Mouse (Mus musculus) forebrain, embryonic 14.5 days (tissue): ENCODE measurements around the gene Casq1. TPM values are rescaled to one million over a fixed set of nuclear protein-coding genes. Genes with fewer than 3 reads are reported as not detected.

Source experiments
- ATAC-seq: fragments of 200-750 bp; cut with Nextera tagmentation; 2 replicates; pipeline ENCODE4 v1.8.0; 2017; ENCODE audit warnings: mild to moderate bottlenecking, moderate library complexity
- DNase-seq: peaks from one replicate; pipeline ENCODE4 v3.0.0-alpha.2; 2015; ENCODE audit warnings: low spot score
- H3K27ac ChIP-seq: fragments of 300-500 bp; sonication (generic); 2 replicates; pipeline ENCODE4 v1.5.1; 2014; ENCODE audit warnings: low read depth, mild to moderate bottlenecking, control low read depth, low read length, moderate library complexity
- H3K27me3 ChIP-seq: fragments of 300-500 bp; sonication (generic); replicated peaks from 2 replicates; pipeline ENCODE4 v1.6.1; 2014; ENCODE audit warnings: low read length, control low read depth, mixed read lengths; ENCODE audit not compliant: control insufficient read depth, insufficient read depth
- H3K36me3 ChIP-seq: fragments of 300-500 bp; sonication (generic); 2 replicates; pipeline ENCODE4 v1.6.1; 2014; ENCODE audit warnings: low read length, control low read depth; ENCODE audit not compliant: control insufficient read depth, insufficient read depth
- H3K4me1 ChIP-seq: fragments of 300-500 bp; sonication (generic); 2 replicates; pipeline ENCODE4 v1.6.1; 2014; ENCODE audit warnings: antibody characterized with exemption, low read length, control low read depth; ENCODE audit not compliant: control insufficient read depth, insufficient read depth
- H3K4me2 ChIP-seq: fragments of 300-500 bp; sonication (generic); 2 replicates; pipeline ENCODE4 v1.6.1; 2014; ENCODE audit warnings: mild to moderate bottlenecking, control low read depth, low read length
- H3K4me3 ChIP-seq: fragments of 300-500 bp; sonication (generic); 2 replicates; pipeline ENCODE4 v1.5.1; 2014; ENCODE audit warnings: low read depth, low read length, control low read depth
- H3K9ac ChIP-seq: fragments of 300-500 bp; sonication (generic); 2 replicates; pipeline ENCODE4 v1.6.1; 2014; ENCODE audit warnings: mild to moderate bottlenecking, low read length, control low read depth, moderate library complexity
- H3K9me3 ChIP-seq: fragments of 300-500 bp; sonication (generic); replicated peaks from 2 replicates; pipeline ENCODE4 v1.6.1; 2016; ENCODE audit warnings: low read length, control low read depth, mixed read lengths; ENCODE audit not compliant: control insufficient read depth
- WGBS: fragments of 180-500 bp; shearing (Covaris S2); extraction: QIAGEN DNeasy Blood & Tissue Kit; methylation state at CpG from one replicate; pipeline ENCODE4 v1.1.7; 2014; 5-methylcytosine and 5-hydroxymethylcytosine counted together
- polyA plus RNA-seq: library from polyadenylated mRNA; unstranded; fragments of >200 nt; fragmentation: Nextera tagmentation; extraction: Ambion mirVana; gene quantifications from 2 replicates; pipeline ENCODE4 v1.2.1, GENCODE M21; 2014

Casq1 gene
- polyA plus RNA-seq, 1 experiment from 2014 or later: 4.0 TPM

- Histone ChIP-seq H3K9ac (no peak overlapping the region), H3K4me3 (no peak overlapping the region), H3K4me1 (no peaks in the 10 kb centered on the region), H3K27ac (no peak overlapping the region; the same call in 1 of the 2 replicates), H3K36me3 (peaks cover 94% of the 10 kb centered on the region), H3K9me3 (no peaks in the 10 kb centered on the region), H3K27me3 (no peaks in the 10 kb centered on the region), H3K4me2 (no peak overlapping the region)
- no peak for ATAC-seq
- 66% methylated on average over 8 of the region's 8 CpGs for WGBS
- no peak for DNase-seq
Observed at GRCm38 (mm10) chr1:172194435-172194834, 25.2 kb downstream of the Casq1 start.

GRCm38 (mm10) chr1:172192217-172192616, 27.5 kb downstream of the Casq1 start:
- ATAC-seq (no peak), DNase-seq (no peak)
- Histone ChIP-seq H3K27ac (no peak overlapping the region), H3K27me3 (no peaks in the 10 kb centered on the region), H3K9me3 (no peaks in the 10 kb centered on the region), H3K9ac (no peak overlapping the region), H3K36me3 (peaks cover 94% of the 10 kb centered on the region), H3K4me1 (no peaks in the 10 kb centered on the region), H3K4me3 (no peak overlapping the region), H3K4me2 (no peak overlapping the region)
- 96% methylated on average over 3 of the region's 3 CpGs for WGBS

- Histone ChIP-seq H3K4me2 (no peak overlapping the region), H3K27ac (no peak overlapping the region), H3K9me3 (no peaks in the 10 kb centered on the region), H3K9ac (no peak overlapping the region), H3K27me3 (no peaks in the 10 kb centered on the region), H3K4me3 (no peak overlapping the region), H3K4me1 (no peaks in the 10 kb centered on the region), H3K36me3 (peaks cover 94% of the 10 kb centered on the region)
- no peak for ATAC-seq
- no peak for DNase-seq
- 90% methylated on average over 2 of the region's 2 CpGs for WGBS
Observed at GRCm38 (mm10) chr1:172191578-172191977, 28.1 kb downstream of the Casq1 start.

GRCm38 (mm10) chr1:172188891-172189290, 30.8 kb downstream of the Casq1 start:
- Histone ChIP-seq H3K9ac (no peak overlapping the region), H3K9me3 (no peaks in the 10 kb centered on the region), H3K4me2 (no peak overlapping the region), H3K4me3 (no peak overlapping the region), H3K27me3 (no peaks in the 10 kb centered on the region), H3K27ac (no peak overlapping the region), H3K36me3 (peaks cover 80% of the 10 kb centered on the region), H3K4me1 (no peaks in the 10 kb centered on the region)
- DNase-seq (peak; percentile 24), ATAC-seq (no peak)
- 69% methylated on average over 4 of the region's 4 CpGs for WGBS

- ATAC-seq: peak; percentile 26; the same call in 1 of the 2 replicates
- DNase-seq: no peak
- 97% methylated on average over 10 of the region's 10 CpGs for WGBS
Observed at GRCm38 (mm10) chr1:172186401-172187289, 33.0 kb downstream of the Casq1 start.

GRCm38 (mm10) chr1:172183915-172184314, 35.8 kb downstream of the Casq1 start:
- Histone ChIP-seq H3K4me2 (no peak overlapping the region), H3K4me1 (no peaks in the 10 kb centered on the region), H3K4me3 (no peak overlapping the region), H3K9me3 (no peaks in the 10 kb centered on the region), H3K9ac (no peak overlapping the region), H3K27me3 (no peaks in the 10 kb centered on the region), H3K36me3 (peaks cover 60% of the 10 kb centered on the region), H3K27ac (no peak overlapping the region)
- ATAC-seq (no peak), DNase-seq (no peak)

More at GRCm38 (mm10) chr1:172186401-172187289, 33.0 kb downstream of the Casq1 start:
- Histone ChIP-seq H3K4me3 (no peak overlapping the region), H3K4me1 (no peaks in the 10 kb centered on the region), H3K36me3 (peaks cover 70% of the 10 kb centered on the region), H3K9me3 (no peaks in the 10 kb centered on the region), H3K27ac (no peak overlapping the region), H3K4me2 (no peak overlapping the region), H3K9ac (no peak overlapping the region), H3K27me3 (no peaks in the 10 kb centered on the region)

- H3K4me2 ChIP-seq: no peak overlapping the region
- no peak overlapping the region for H3K27ac ChIP-seq
- H3K36me3 ChIP-seq: peaks cover 56% of the 10 kb centered on the region
- no peaks in the 10 kb centered on the region for H3K9me3 ChIP-seq
- no peak overlapping the region for H3K4me3 ChIP-seq
- no peaks in the 10 kb centered on the region for H3K4me1 ChIP-seq
- WGBS: 97% methylated on average over 6 of the region's 6 CpGs
- no peaks in the 10 kb centered on the region for H3K27me3 ChIP-seq
- ATAC-seq (no peak), DNase-seq (no peak)
- H3K9ac ChIP-seq: no peak overlapping the region
Observed at GRCm38 (mm10) chr1:172183056-172183455, 36.6 kb downstream of the Casq1 start.

- ATAC-seq: no peak
- H3K36me3 ChIP-seq: peaks cover 51% of the 10 kb centered on the region
Observed at GRCm38 (mm10) chr1:172181777-172182176, 37.9 kb downstream of the Casq1 start.

GRCm38 (mm10) chr1:172180881-172181280, 38.8 kb downstream of the Casq1 start:
- WGBS: 87% methylated on average over 4 of the region's 4 CpGs
- Histone ChIP-seq H3K4me1 (no peaks in the 10 kb centered on the region), H3K4me3 (no peak overlapping the region), H3K27me3 (no peaks in the 10 kb centered on the region), H3K36me3 (peaks cover 48% of the 10 kb centered on the region), H3K9me3 (no peaks in the 10 kb centered on the region), H3K4me2 (no peak overlapping the region), H3K27ac (no peak overlapping the region), H3K9ac (no peak overlapping the region)
- no peak for ATAC-seq
- DNase-seq: no peak

More at GRCm38 (mm10) chr1:172181777-172182176, 37.9 kb downstream of the Casq1 start:
- no peak overlapping the region for H3K27ac ChIP-seq
- H3K4me2 ChIP-seq: no peak overlapping the region
- no peaks in the 10 kb centered on the region for H3K27me3 ChIP-seq
- H3K4me1 ChIP-seq: no peaks in the 10 kb centered on the region
- 91% methylated on average over 3 of the region's 3 CpGs for WGBS
- H3K9me3 ChIP-seq: no peaks in the 10 kb centered on the region
- H3K9ac ChIP-seq: no peak overlapping the region
- no peak for DNase-seq
- no peak overlapping the region for H3K4me3 ChIP-seq
